Mouse (Mus musculus): ENCODE measurements around the gene Aip. TPM values are rescaled to one million over a fixed set of nuclear protein-coding genes. Genes with fewer than 3 reads are reported as not detected.
A peak's percentile ranks its signal among the peaks of the same experiment; 100 is the strongest.

The Aip gene
- total RNA-seq, 2 experiments from 2014 or later = 118 to 125 TPM

- Histone ChIP-seq H3K27ac (no peak overlapping the region), H3K4me3 (no peak overlapping the region)
- intact Hi-C loops (cut with DNase I) = no loop called here
- no peak for DNase-seq (ENCODE audit: extremely low spot score in 1 of 2, low spot score in 2 of 2)
- TF ChIP-seq CTCF (IDR thresholded peaks at IDR 0.05) = no peak
Observed at GRCm38 (mm10) chr19:4115816-4116215, 9.8 kb downstream of the Aip start.

- no peak for DNase-seq (ENCODE audit: extremely low spot score in 1 of 2, low spot score in 2 of 2)
- H3K27ac ChIP-seq = no peak overlapping the region
- intact Hi-C loops (cut with DNase I) = no loop called here
- no peak for TF ChIP-seq CTCF (IDR thresholded peaks at IDR 0.05)
- no peak overlapping the region for H3K4me3 ChIP-seq
Observed at GRCm38 (mm10) chr19:4115144-4115543, 10.5 kb downstream of the Aip start.

- H3K4me3 ChIP-seq = no peak overlapping the region
- TF ChIP-seq CTCF (IDR thresholded peaks at IDR 0.05) = no peak
- intact Hi-C loops (cut with DNase I) = no loop called here
- DNase-seq (ENCODE audit: extremely low spot score in 1 of 2, low spot score in 2 of 2) = no peak
- H3K27ac ChIP-seq = no peak overlapping the region
Observed at GRCm38 (mm10) chr19:4114551-4114950, 11.1 kb downstream of the Aip start.

- intact Hi-C loops (cut with DNase I) = no loop called here
- Histone ChIP-seq H3K4me3 (no peak overlapping the region), H3K27ac (peak overlapping the region; percentile 69)
- DNase-seq (ENCODE audit: extremely low spot score in 1 of 2, low spot score in 2 of 2) = no peak
- TF ChIP-seq CTCF (IDR thresholded peaks at IDR 0.05) = no peak
Observed at GRCm38 (mm10) chr19:4113806-4114230, 11.8 kb downstream of the Aip start.

GRCm38 (mm10) chr19:4113186-4113805, 12.4 kb downstream of the Aip start:
- Histone ChIP-seq H3K27ac (peak overlapping the region; percentile 69), H3K4me3 (no peak overlapping the region)
- no peak for TF ChIP-seq CTCF (IDR thresholded peaks at IDR 0.05)
- intact Hi-C loops (cut with DNase I) = no loop called here
- DNase-seq (ENCODE audit: extremely low spot score in 1 of 2, low spot score in 2 of 2) = peak; percentile 73 to 88

- intact Hi-C loops (cut with DNase I) = no loop called here
- Histone ChIP-seq H3K27ac (peak overlapping the region; percentile 69), H3K4me3 (no peak overlapping the region)
- DNase-seq (ENCODE audit: extremely low spot score in 1 of 2, low spot score in 2 of 2) = no peak
- no peak for TF ChIP-seq CTCF (IDR thresholded peaks at IDR 0.05)
Observed at GRCm38 (mm10) chr19:4112063-4112960, 13.3 kb downstream of the Aip start.

- no peak overlapping the region for H3K27ac ChIP-seq
- TF ChIP-seq CTCF (IDR thresholded peaks at IDR 0.05) = no peak
- DNase-seq (ENCODE audit: extremely low spot score in 1 of 2, low spot score in 2 of 2) = no peak
- H3K4me3 ChIP-seq = no peak overlapping the region
- intact Hi-C loops (cut with DNase I) = no loop called here
Observed at GRCm38 (mm10) chr19:4108535-4108934, 17.1 kb downstream of the Aip start.

- Histone ChIP-seq H3K27ac (no peak overlapping the region), H3K4me3 (no peak overlapping the region)
- DNase-seq (ENCODE audit: extremely low spot score in 1 of 2, low spot score in 2 of 2) = no peak
- TF ChIP-seq CTCF (IDR thresholded peaks at IDR 0.05) = no peak
- intact Hi-C loops (cut with DNase I) = no loop called here
Observed at GRCm38 (mm10) chr19:4106654-4107053, 19.0 kb downstream of the Aip start.

GRCm38 (mm10) chr19:4104675-4105194, 20.9 kb downstream of the Aip start:
- DNase-seq (ENCODE audit: extremely low spot score in 1 of 2, low spot score in 2 of 2) = no peak
- no peak for TF ChIP-seq CTCF (IDR thresholded peaks at IDR 0.05)
- H3K27ac ChIP-seq = no peak overlapping the region
- intact Hi-C loops (cut with DNase I) = loop anchor here (5.0 kb wide), 1 partner anchor 203 kb away; the partner anchor contains the start of gene Grk2
- H3K4me3 ChIP-seq = no peak overlapping the region

GRCm38 (mm10) chr19:4103792-4104191, 21.9 kb downstream of the Aip start:
- H3K4me3 ChIP-seq = no peak overlapping the region
- TF ChIP-seq CTCF (IDR thresholded peaks at IDR 0.05) = no peak
- no peak overlapping the region for H3K27ac ChIP-seq
- DNase-seq (ENCODE audit: extremely low spot score in 1 of 2, low spot score in 2 of 2) = no peak
- intact Hi-C loops (cut with DNase I) = loop anchor here (5.0 kb wide), 1 partner anchor 204 kb away; the partner anchor contains the start of gene Grk2

GRCm38 (mm10) chr19:4103294-4103693, 22.4 kb downstream of the Aip start:
- TF ChIP-seq CTCF (IDR thresholded peaks at IDR 0.05) = no peak
- Histone ChIP-seq H3K27ac (no peak overlapping the region), H3K4me3 (no peak overlapping the region)
- DNase-seq (ENCODE audit: extremely low spot score in 1 of 2, low spot score in 2 of 2) = no peak
- intact Hi-C loops (cut with DNase I) = loop anchor here (5.0 kb wide), 1 partner anchor 204 kb away; the partner anchor contains the start of gene Grk2

GRCm38 (mm10) chr19:4102626-4103025, 23.0 kb downstream of the Aip start:
- Histone ChIP-seq H3K4me3 (no peak overlapping the region), H3K27ac (no peak overlapping the region)
- TF ChIP-seq CTCF (IDR thresholded peaks at IDR 0.05) = no peak
- intact Hi-C loops (cut with DNase I) = loop anchor here (5.0 kb wide), 1 partner anchor 205 kb away; the partner anchor contains the start of gene Grk2
- DNase-seq (ENCODE audit: extremely low spot score in 1 of 2, low spot score in 2 of 2) = no peak

All from left cerebral cortex, adult 2 months (tissue).